Mouse (Mus musculus) kidney, postnatal 0 days (tissue): ENCODE measurements around the gene 1700001K19Rik. TPM values are rescaled to one million over a fixed set of nuclear protein-coding genes. Genes with fewer than 3 reads are reported as not detected.
"Not testable (repeated sequence)": the region's sequence is repeated elsewhere in the genome, so short reads cannot be mapped to it uniquely, and the experiment has no call there.

Source experiments
- ATAC-seq: fragments of 200-750 bp; cut with Nextera tagmentation; replicated peaks from 2 replicates; pipeline ENCODE4 v1.8.0; 2017; ENCODE audit warnings: low read depth, moderate number of reproducible peaks, moderate TSS enrichment, moderate library complexity; ENCODE audit not compliant: low FRiP score
- DNase-seq: peaks from one replicate; pipeline ENCODE4 v3.0.0-alpha.2; 2016; ENCODE audit warnings: low spot score
- H3K27ac ChIP-seq: fragments of 300-500 bp; sonication (generic); 2 replicates; pipeline ENCODE4 v1.5.1; 2014; ENCODE audit warnings: mild to moderate bottlenecking
- H3K27me3 ChIP-seq: fragments of 300-500 bp; sonication (generic); 2 replicates; pipeline ENCODE4 v1.6.1; 2014; ENCODE audit warnings: low read length, mixed read lengths; ENCODE audit not compliant: insufficient read depth
- H3K36me3 ChIP-seq: fragments of 300-500 bp; sonication (generic); 2 replicates; pipeline ENCODE4 v1.6.1; 2014; ENCODE audit warnings: low read length, mixed read lengths; ENCODE audit not compliant: insufficient read depth
- H3K4me1 ChIP-seq: fragments of 300-500 bp; sonication (generic); replicated peaks from 2 replicates; pipeline ENCODE4 v1.6.1; 2014; ENCODE audit warnings: antibody characterized with exemption, low read length, mixed read lengths; ENCODE audit not compliant: insufficient read depth
- H3K4me2 ChIP-seq: fragments of 300-500 bp; sonication (generic); 2 replicates; pipeline ENCODE4 v1.6.1; 2014; ENCODE audit warnings: mild to moderate bottlenecking, low read length, moderate library complexity, mixed read lengths
- H3K4me3 ChIP-seq: fragments of 300-500 bp; sonication (generic); replicated peaks from 2 replicates; pipeline ENCODE4 v1.5.1; 2014; ENCODE audit warnings: low read depth, low read length
- H3K9ac ChIP-seq: fragments of 300-500 bp; sonication (generic); 2 replicates; pipeline ENCODE4 v1.6.1; 2014; ENCODE audit warnings: low read depth, low read length
- H3K9me3 ChIP-seq: fragments of 300-500 bp; sonication (generic); replicated peaks from 2 replicates; pipeline ENCODE4 v1.6.1; 2016; ENCODE audit warnings: low read length, inconsistent platforms, mixed read lengths
- CTCF ChIP-seq: IDR thresholded peaks from 2 replicates; pipeline ENCODE4 v1.5.1; 2016; ENCODE audit warnings: antibody characterized with exemption, low read depth, mild to moderate bottlenecking, moderate library complexity
- WGBS: fragments of 180-500 bp; shearing (Covaris S2); extraction: QIAGEN DNeasy Blood & Tissue Kit; methylation state at CpG from one replicate; pipeline ENCODE4 v1.1.7; 2014; 5-methylcytosine and 5-hydroxymethylcytosine counted together
- polyA plus RNA-seq: library from polyadenylated mRNA; unstranded; fragments of >200 nt; fragmentation: Nextera tagmentation; extraction: Ambion mirVana; gene quantifications from 2 replicates; pipeline ENCODE4 v1.2.1, GENCODE M21; 2015

1700001K19Rik gene
- polyA plus RNA-seq, 1 experiment from 2014 or later: not detected

- 95% methylated on average over 6 of the region's 6 CpGs for WGBS
- Histone ChIP-seq H3K27ac (no peak overlapping the region), H3K4me2 (no peak overlapping the region), H3K4me3 (no peak overlapping the region), H3K9ac (no peak overlapping the region), H3K9me3 (no peaks in the 10 kb centered on the region), H3K27me3 (no peaks in the 10 kb centered on the region), H3K36me3 (no peaks in the 10 kb centered on the region), H3K4me1 (no peaks in the 10 kb centered on the region)
- ATAC-seq: no peak
- no peak for DNase-seq
- TF ChIP-seq CTCF: peak; percentile 51; the same call in 1 of the 2 replicates
Observed at GRCm38 (mm10) chr12:110713784-110714183, 31.4 kb upstream of the 1700001K19Rik start.

- H3K27ac ChIP-seq: no peak overlapping the region
- 47% methylated on average over 5 of the region's 5 CpGs for WGBS
- no peak overlapping the region for H3K4me3 ChIP-seq
- H3K9me3 ChIP-seq: no peaks in the 10 kb centered on the region
- no peak overlapping the region for H3K4me2 ChIP-seq
- no peaks in the 10 kb centered on the region for H3K27me3 ChIP-seq
- no peak for DNase-seq
- no peak overlapping the region for H3K9ac ChIP-seq
- H3K4me1 ChIP-seq: no peaks in the 10 kb centered on the region
- TF ChIP-seq CTCF: no peak
- ATAC-seq: no peak
- H3K36me3 ChIP-seq: no peaks in the 10 kb centered on the region
Observed at GRCm38 (mm10) chr12:110711270-110711669, 28.9 kb upstream of the 1700001K19Rik start.

- ATAC-seq: no peak
- DNase-seq: no peak
- whole genome bisulfite sequencing: 91% methylated on average over 7 of the region's 7 CpGs
- Histone ChIP-seq H3K27ac (no peak overlapping the region), H3K4me2 (no peak overlapping the region), H3K9me3 (no peaks in the 10 kb centered on the region), H3K27me3 (no peaks in the 10 kb centered on the region), H3K4me3 (no peak overlapping the region), H3K4me1 (no peaks in the 10 kb centered on the region), H3K36me3 (no peaks in the 10 kb centered on the region), H3K9ac (no peak overlapping the region)
- TF ChIP-seq CTCF: no peak
Observed at GRCm38 (mm10) chr12:110707451-110707850, 25.0 kb upstream of the 1700001K19Rik start.

GRCm38 (mm10) chr12:110706337-110707231 is 24.2 kb upstream of the 1700001K19Rik start:
- H3K27ac ChIP-seq: peak overlapping the region; percentile 48; the same call in 1 of the 2 replicates
- TF ChIP-seq CTCF: peak; percentile 40; the same call in 1 of the 2 replicates
- peak overlapping the region; percentile 53 for H3K4me2 ChIP-seq
- ATAC-seq: peak; percentile 65; the same call in 1 of the 2 replicates
- H3K4me1 ChIP-seq: no peaks in the 10 kb centered on the region
- no peak overlapping the region for H3K9ac ChIP-seq
- no peaks in the 10 kb centered on the region for H3K27me3 ChIP-seq
- H3K4me3 ChIP-seq: peak overlapping the region; percentile 25; the same call in 1 of the 2 replicates
- no peaks in the 10 kb centered on the region for H3K36me3 ChIP-seq
- peak; percentile 80 for DNase-seq
- WGBS: 2% methylated on average over 27 of the region's 27 CpGs
- H3K9me3 ChIP-seq: no peaks in the 10 kb centered on the region

GRCm38 (mm10) chr12:110705419-110705818 is 23.0 kb upstream of the 1700001K19Rik start:
- DNase-seq, ATAC-seq, H3K27ac ChIP-seq, H3K4me1 ChIP-seq, H3K4me3 ChIP-seq, H3K36me3 ChIP-seq, H3K4me2 ChIP-seq, H3K9ac ChIP-seq, H3K9me3 ChIP-seq, H3K27me3 ChIP-seq: not testable (repeated sequence)
- 81% methylated on average over 4 of the region's 4 CpGs for WGBS

- H3K27ac ChIP-seq: no peak overlapping the region
- 69% methylated on average over 7 of the region's 7 CpGs for WGBS
- DNase-seq (no peak), ATAC-seq (no peak)
- H3K4me3 ChIP-seq: no peak overlapping the region
- H3K4me2 ChIP-seq: no peak overlapping the region
- no peaks in the 10 kb centered on the region for H3K9me3 ChIP-seq
- H3K36me3 ChIP-seq: no peaks in the 10 kb centered on the region
- TF ChIP-seq CTCF: no peak
- H3K4me1 ChIP-seq: no peaks in the 10 kb centered on the region
- no peaks in the 10 kb centered on the region for H3K27me3 ChIP-seq
- H3K9ac ChIP-seq: no peak overlapping the region
Observed at GRCm38 (mm10) chr12:110703682-110704081, 21.3 kb upstream of the 1700001K19Rik start.
